Mouse (Mus musculus): ENCODE measurements around the gene Sh3rf1. TPM values are rescaled to one million over a fixed set of nuclear protein-coding genes. Genes with fewer than 3 reads are reported as not detected.
A peak's percentile ranks its signal among the peaks of the same experiment; 100 is the strongest.

Gene Sh3rf1
- polyA plus RNA-seq, 1 experiment from 2014 or later: 18.1 TPM

DNA sequence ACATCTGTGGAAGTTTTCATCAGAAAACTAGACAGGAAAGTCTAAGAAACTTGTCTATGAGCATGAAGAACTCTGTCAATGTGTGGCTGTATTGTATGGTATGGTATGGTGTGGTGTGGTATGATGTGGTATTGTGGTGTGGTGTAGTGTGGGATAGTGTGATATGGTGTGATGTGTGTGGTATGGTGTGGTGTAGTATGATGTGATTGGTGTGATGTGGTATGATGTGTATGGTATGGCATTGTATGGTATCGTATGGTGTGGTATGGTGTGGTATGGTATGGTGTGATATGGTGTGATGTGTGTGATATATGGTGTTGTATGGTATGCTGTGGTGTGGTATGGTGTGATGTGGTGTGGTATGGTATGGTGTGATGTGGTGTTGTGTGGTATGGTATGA, 43.4 kb downstream of the Sh3rf1 start:
- H3K9me3 ChIP-seq (replicated peaks; ENCODE audit: low read length): no peaks in the 10 kb centered on the region
- H3K27ac ChIP-seq: no peak overlapping the region
- no peak overlapping the region for H3K9ac ChIP-seq (ENCODE audit: low read depth, low read length)
- no peaks in the 10 kb centered on the region for H3K36me3 ChIP-seq (ENCODE audit: insufficient read depth, low read length)
- no peak overlapping the region for H3K4me2 ChIP-seq (ENCODE audit: low read length)
- 100% methylated on average over 1 of the region's 1 CpGs for WGBS
- no peak for ATAC-seq (replicated peaks; ENCODE audit: low FRiP score, low read depth)
- no peak overlapping the region for H3K4me3 ChIP-seq (replicated peaks; ENCODE audit: low read depth, low read length)
- DNase-seq (ENCODE audit: low spot score): no peak
- H3K4me1 ChIP-seq (replicated peaks; ENCODE audit: insufficient read depth, low read length): peaks cover 7% of the 10 kb centered on the region; the same call in 1 of the 2 replicates
- H3K27me3 ChIP-seq (ENCODE audit: insufficient read depth, low read length): no peaks in the 10 kb centered on the region
- no peak for TF ChIP-seq CTCF (IDR thresholded peaks at IDR 0.05; ENCODE audit: low read depth)

DNA sequence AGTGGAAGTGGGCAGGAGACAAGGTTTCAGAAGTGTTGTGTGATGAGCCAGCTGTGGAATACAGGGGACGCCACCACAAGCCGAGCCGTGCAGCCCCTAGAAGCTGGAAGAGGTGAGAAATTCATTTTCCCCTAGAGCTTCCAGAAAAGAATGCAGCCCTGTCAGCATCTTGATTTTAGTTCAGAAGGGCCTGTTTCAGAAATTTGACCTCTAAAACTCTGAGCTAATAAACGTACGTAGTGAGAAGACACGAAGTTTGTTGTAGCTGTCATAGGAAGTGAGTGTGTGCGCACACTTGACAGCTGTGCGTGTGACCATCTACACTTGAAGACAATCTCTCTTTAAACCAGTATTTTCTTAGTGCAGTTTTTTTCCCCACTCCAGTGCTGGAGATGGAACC, 44.0 kb downstream of the Sh3rf1 start:
- DNase-seq (ENCODE audit: low spot score) (no peak), ATAC-seq (replicated peaks; ENCODE audit: low FRiP score, low read depth) (no peak)
- WGBS: 62% methylated on average over 8 of the region's 8 CpGs
- H3K27me3 ChIP-seq (ENCODE audit: insufficient read depth, low read length): no peaks in the 10 kb centered on the region
- H3K36me3 ChIP-seq (ENCODE audit: insufficient read depth, low read length): no peaks in the 10 kb centered on the region
- TF ChIP-seq CTCF (IDR thresholded peaks at IDR 0.05; ENCODE audit: low read depth): no peak
- no peak overlapping the region for H3K4me2 ChIP-seq (ENCODE audit: low read length)
- H3K4me1 ChIP-seq (replicated peaks; ENCODE audit: insufficient read depth, low read length): peaks cover 8% of the 10 kb centered on the region
- H3K9me3 ChIP-seq (replicated peaks; ENCODE audit: low read length): no peaks in the 10 kb centered on the region
- H3K9ac ChIP-seq (ENCODE audit: low read depth, low read length): no peak overlapping the region
- H3K27ac ChIP-seq: no peak overlapping the region
- H3K4me3 ChIP-seq (replicated peaks; ENCODE audit: low read depth, low read length): no peak overlapping the region

DNA sequence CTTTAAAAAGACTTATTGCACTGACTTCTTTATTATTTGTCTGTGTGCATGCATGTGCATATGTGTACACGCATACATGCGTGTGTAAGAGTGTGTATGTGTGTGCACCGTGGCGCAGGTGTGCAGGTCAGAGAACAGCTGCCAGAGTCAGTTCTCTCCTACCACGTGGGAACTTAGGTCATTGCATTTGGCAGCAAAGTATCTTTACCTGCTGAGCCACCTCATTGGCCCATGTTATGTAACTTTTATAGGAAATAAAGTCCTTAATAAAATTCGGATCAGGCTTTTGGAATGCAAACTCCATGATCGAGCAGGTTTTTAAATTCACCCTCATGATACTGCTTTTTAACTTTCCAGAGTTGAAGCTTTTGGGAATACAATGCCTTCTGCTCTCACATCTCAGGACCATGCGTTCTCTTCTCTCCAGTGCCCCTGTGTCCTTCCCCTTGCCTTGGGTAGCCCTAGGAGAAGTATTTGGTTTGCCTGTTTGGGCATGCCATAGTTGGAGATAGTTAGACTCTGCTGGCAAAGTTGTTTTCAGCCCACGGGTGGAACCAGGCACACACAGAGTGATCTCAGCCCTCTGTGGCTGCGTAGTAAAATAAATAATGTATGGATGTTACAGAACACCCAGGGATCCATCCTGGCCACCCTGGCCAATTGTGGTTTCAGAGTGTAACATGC, 44.7 kb downstream of the Sh3rf1 start:
- Histone ChIP-seq H3K36me3 (ENCODE audit: insufficient read depth, low read length) (no peaks in the 10 kb centered on the region), H3K4me3 (replicated peaks; ENCODE audit: low read depth, low read length) (no peak overlapping the region), H3K9ac (ENCODE audit: low read depth, low read length) (no peak overlapping the region), H3K27ac (no peak overlapping the region; the same call in 1 of the 2 replicates), H3K4me2 (ENCODE audit: low read length) (no peak overlapping the region), H3K4me1 (replicated peaks; ENCODE audit: insufficient read depth, low read length) (peaks cover 12% of the 10 kb centered on the region), H3K27me3 (ENCODE audit: insufficient read depth, low read length) (no peaks in the 10 kb centered on the region), H3K9me3 (replicated peaks; ENCODE audit: low read length) (no peaks in the 10 kb centered on the region)
- ATAC-seq (replicated peaks; ENCODE audit: low FRiP score, low read depth): no peak
- no peak for DNase-seq (ENCODE audit: low spot score)
- WGBS: 84% methylated on average over 10 of the region's 10 CpGs
- no peak for TF ChIP-seq CTCF (IDR thresholded peaks at IDR 0.05; ENCODE audit: low read depth)

DNA sequence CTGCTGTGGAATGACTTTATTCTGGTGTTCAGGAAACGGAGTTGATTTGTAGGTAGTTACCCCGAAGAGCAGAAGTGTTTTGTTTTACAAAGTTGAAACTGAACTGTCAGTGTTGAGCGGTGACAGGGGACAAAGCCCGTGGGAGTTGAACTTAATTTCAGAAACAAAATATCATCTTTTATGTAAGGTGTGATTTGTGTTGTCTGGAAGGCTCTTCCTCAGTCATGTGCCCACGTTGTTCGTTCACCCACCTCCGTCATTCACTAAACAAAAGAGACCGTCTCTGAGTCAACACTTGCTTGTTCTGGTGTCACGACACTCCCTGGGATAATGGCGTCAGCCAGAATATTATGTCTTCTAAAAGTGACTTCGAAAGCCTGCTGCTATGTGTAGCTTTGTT, 46.3 kb downstream of the Sh3rf1 start:
- peaks cover 24% of the 10 kb centered on the region for H3K4me1 ChIP-seq (replicated peaks; ENCODE audit: insufficient read depth, low read length)
- 62% methylated on average over 11 of the region's 11 CpGs for WGBS
- no peak for ATAC-seq (replicated peaks; ENCODE audit: low FRiP score, low read depth)

DNA sequence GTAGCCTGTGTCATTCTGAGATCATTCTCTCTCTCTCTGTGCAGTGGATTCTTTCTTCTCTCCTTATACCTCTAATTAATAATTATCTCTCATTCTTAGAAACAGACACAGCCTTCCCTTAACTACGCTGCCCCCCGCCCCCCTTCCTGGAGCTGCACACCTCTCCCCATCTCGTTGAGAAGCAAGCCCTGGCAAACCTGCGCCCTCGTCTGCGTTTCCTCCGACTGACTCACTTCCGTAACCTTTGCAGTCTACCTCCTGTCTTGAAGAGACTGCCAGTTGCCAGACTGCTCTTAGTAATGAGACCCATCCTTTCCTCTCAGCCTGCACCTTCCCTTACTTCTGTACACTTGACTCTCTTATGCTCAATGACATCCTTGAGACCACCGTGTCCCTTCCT, 46.9 kb downstream of the Sh3rf1 start:
- WGBS: 64% methylated on average over 9 of the region's 9 CpGs
- Histone ChIP-seq H3K4me2 (ENCODE audit: low read length) (no peak overlapping the region), H3K27ac (peak overlapping the region; percentile 44; the same call in 1 of the 2 replicates), H3K4me1 (replicated peaks; ENCODE audit: insufficient read depth, low read length) (peaks cover 30% of the 10 kb centered on the region), H3K9me3 (replicated peaks; ENCODE audit: low read length) (no peaks in the 10 kb centered on the region), H3K9ac (ENCODE audit: low read depth, low read length) (no peak overlapping the region), H3K27me3 (ENCODE audit: insufficient read depth, low read length) (no peaks in the 10 kb centered on the region), H3K4me3 (replicated peaks; ENCODE audit: low read depth, low read length) (no peak overlapping the region), H3K36me3 (ENCODE audit: insufficient read depth, low read length) (no peaks in the 10 kb centered on the region)
- no peak for TF ChIP-seq CTCF (IDR thresholded peaks at IDR 0.05; ENCODE audit: low read depth)
- no peak for DNase-seq (ENCODE audit: low spot score)
- no peak for ATAC-seq (replicated peaks; ENCODE audit: low FRiP score, low read depth)

More for the DNA sequence above, 46.3 kb downstream of the Sh3rf1 start:
- Histone ChIP-seq H3K4me2 (ENCODE audit: low read length) (no peak overlapping the region), H3K27ac (peak overlapping the region; percentile 44), H3K36me3 (ENCODE audit: insufficient read depth, low read length) (no peaks in the 10 kb centered on the region), H3K27me3 (ENCODE audit: insufficient read depth, low read length) (no peaks in the 10 kb centered on the region), H3K4me3 (replicated peaks; ENCODE audit: low read depth, low read length) (no peak overlapping the region), H3K9me3 (replicated peaks; ENCODE audit: low read length) (no peaks in the 10 kb centered on the region), H3K9ac (ENCODE audit: low read depth, low read length) (no peak overlapping the region)
- TF ChIP-seq CTCF (IDR thresholded peaks at IDR 0.05; ENCODE audit: low read depth): no peak
- DNase-seq (ENCODE audit: low spot score): no peak

DNA sequence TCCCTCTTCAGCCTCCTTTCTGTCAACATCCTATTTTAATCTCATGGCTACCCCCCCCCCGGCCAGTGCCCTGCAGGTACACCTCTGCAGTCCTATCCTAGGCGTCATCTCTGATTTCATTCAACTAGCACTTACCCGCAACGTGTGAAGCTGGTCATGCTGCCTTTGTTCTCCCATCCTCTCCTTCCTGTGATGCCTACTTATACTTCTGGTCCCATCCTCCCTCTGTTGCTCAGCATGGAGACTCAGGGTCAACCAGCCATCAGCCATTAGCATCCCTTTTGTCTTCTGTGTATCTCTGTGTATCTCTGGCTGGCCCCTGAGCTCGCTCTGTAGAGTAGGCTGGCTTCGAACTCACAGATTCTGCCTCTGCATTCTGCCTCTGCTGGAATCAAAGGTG, 47.3 kb downstream of the Sh3rf1 start:
- Histone ChIP-seq H3K9ac (ENCODE audit: low read depth, low read length) (no peak overlapping the region), H3K36me3 (ENCODE audit: insufficient read depth, low read length) (no peaks in the 10 kb centered on the region), H3K9me3 (replicated peaks; ENCODE audit: low read length) (no peaks in the 10 kb centered on the region), H3K27ac (no peak overlapping the region), H3K27me3 (ENCODE audit: insufficient read depth, low read length) (no peaks in the 10 kb centered on the region), H3K4me3 (replicated peaks; ENCODE audit: low read depth, low read length) (no peak overlapping the region), H3K4me1 (replicated peaks; ENCODE audit: insufficient read depth, low read length) (peaks cover 32% of the 10 kb centered on the region), H3K4me2 (ENCODE audit: low read length) (no peak overlapping the region)
- no peak for DNase-seq (ENCODE audit: low spot score)
- 72% methylated on average over 4 of the region's 6 CpGs for WGBS
- no peak for ATAC-seq (replicated peaks; ENCODE audit: low FRiP score, low read depth)
- no peak for TF ChIP-seq CTCF (IDR thresholded peaks at IDR 0.05; ENCODE audit: low read depth)

DNA sequence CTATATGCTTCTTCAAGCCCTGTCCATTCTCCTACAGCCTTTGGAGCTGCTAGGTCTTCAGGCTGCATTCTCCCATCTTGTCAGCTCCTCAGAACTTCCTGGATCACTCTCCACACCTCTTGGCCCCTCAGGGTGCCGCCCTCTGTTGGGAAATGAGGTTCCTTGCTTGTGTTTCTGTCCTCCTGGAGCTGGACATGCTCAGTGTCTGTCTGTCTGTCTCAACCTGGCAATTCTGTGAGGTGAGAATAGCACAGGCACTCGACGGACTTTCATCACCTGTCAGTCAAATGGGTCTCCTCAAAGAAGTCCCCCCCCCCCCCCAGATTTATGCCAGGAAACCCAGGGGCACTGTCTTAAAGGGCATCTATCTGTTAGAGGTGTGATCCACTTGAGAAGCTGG, 49.2 kb downstream of the Sh3rf1 start:
- H3K9ac ChIP-seq (ENCODE audit: low read depth, low read length): no peak overlapping the region

More for the DNA sequence above, 49.2 kb downstream of the Sh3rf1 start:
- H3K4me1 ChIP-seq (replicated peaks; ENCODE audit: insufficient read depth, low read length): peaks cover 49% of the 10 kb centered on the region
- H3K36me3 ChIP-seq (ENCODE audit: insufficient read depth, low read length): no peaks in the 10 kb centered on the region
- WGBS: 54% methylated on average over 3 of the region's 3 CpGs
- peak overlapping the region; percentile 82 for H3K27ac ChIP-seq
- no peaks in the 10 kb centered on the region for H3K27me3 ChIP-seq (ENCODE audit: insufficient read depth, low read length)
- ATAC-seq (replicated peaks; ENCODE audit: low FRiP score, low read depth) (no peak), DNase-seq (ENCODE audit: low spot score) (no peak)
- peak; percentile 8; the same call in 1 of the 2 replicates for TF ChIP-seq CTCF (IDR thresholded peaks at IDR 0.05; ENCODE audit: low read depth)
- no peaks in the 10 kb centered on the region for H3K9me3 ChIP-seq (replicated peaks; ENCODE audit: low read length)
- no peak overlapping the region; the same call in 1 of the 2 replicates for H3K4me2 ChIP-seq (ENCODE audit: low read length)
- no peak overlapping the region for H3K4me3 ChIP-seq (replicated peaks; ENCODE audit: low read depth, low read length)
